ENCODE assay signal across 8 mouse cellular contexts in genomic region chr4:145193991-145194511, GRCm38 (mm10). TPM values are rescaled to one million over a fixed set of nuclear protein-coding genes. Genes with fewer than 3 reads are reported as not detected.
DNase-seq lines count a peak whose midpoint lies in the region; ATAC-seq lines count a peak whose summit lies in the region.

No protein-coding gene starts in this region.

- intact Hi-C loops in left cerebral cortex, postnatal 4 days (cut with DNase I), result no loop called here
- intact Hi-C loops in left cerebral cortex, postnatal 14 days (cut with DNase I), result no loop called here
- intact Hi-C loops in heart, postnatal 14 days (cut with DNase I), result no loop called here

- H3K27ac ChIP-seq in forebrain, embryonic 14.5 days (ENCODE audit: low read depth, low read length), result no peak overlapping the region
- H3K27ac ChIP-seq in stomach, embryonic 15.5 days, result peak overlapping the region; percentile 69

- ATAC-seq in forebrain, embryonic 14.5 days, result no peak
- peak; percentile 31 for ATAC-seq in megakaryocyte-erythroid progenitor cell, adult 5-6 weeks (replicated peaks; ENCODE audit: low FRiP score, low TSS enrichment, poor library complexity, severe bottlenecking)
- ATAC-seq in stomach, embryonic 15.5 days (ENCODE audit: insufficient read depth, low FRiP score, low read depth), result peak; percentile 24; the same call in 1 of the 2 replicates

- 1% methylated on average over 10 of the region's 10 CpGs for WGBS in forebrain, embryonic 14.5 days
- WGBS in stomach, embryonic 15.5 days, result under 1% methylated on average over 10 of the region's 10 CpGs

- H3K4me3 ChIP-seq in forebrain, embryonic 14.5 days (ENCODE audit: low read depth, low read length), result peak overlapping the region; percentile 88
- H3K4me3 ChIP-seq in stomach, embryonic 15.5 days (replicated peaks), result peak overlapping the region; percentile 91

- peak overlapping the region; percentile 84 for H3K4me2 ChIP-seq in forebrain, embryonic 14.5 days (ENCODE audit: low read length)
- peak overlapping the region; percentile 83 for H3K4me2 ChIP-seq in stomach, embryonic 15.5 days

- H3K36me3 ChIP-seq in forebrain, embryonic 14.5 days (ENCODE audit: control insufficient read depth, insufficient read depth, low read length), result peaks cover 14% of the 10 kb centered on the region; the same call in 1 of the 2 replicates
- H3K36me3 ChIP-seq in stomach, embryonic 15.5 days, result peaks cover 8% of the 10 kb centered on the region; the same call in 1 of the 2 replicates

- no peaks in the 10 kb centered on the region for H3K27me3 ChIP-seq in forebrain, embryonic 14.5 days (replicated peaks; ENCODE audit: control insufficient read depth, insufficient read depth, low read length)
- no peaks in the 10 kb centered on the region for H3K27me3 ChIP-seq in stomach, embryonic 15.5 days (replicated peaks)

- DNase-seq in left cerebral cortex, postnatal 4 days, result peak; percentile 53
- DNase-seq in left cerebral cortex, postnatal 14 days (ENCODE audit: low spot score in 2 of 2), result no peak
- peak; percentile 64 for DNase-seq in cerebellum, adult 11-12 months
- DNase-seq in forebrain, embryonic 14.5 days (ENCODE audit: low spot score), result peak; percentile 11
- peak; percentile 71 to 77 for DNase-seq in heart, postnatal 14 days
- DNase-seq in kidney, postnatal 4 days, result peak; percentile 36 to 53

- H3K4me1 ChIP-seq in forebrain, embryonic 14.5 days (ENCODE audit: control insufficient read depth, insufficient read depth, low read length), result peaks cover 7% of the 10 kb centered on the region; the same call in 1 of the 2 replicates
- H3K4me1 ChIP-seq in stomach, embryonic 15.5 days, result peaks cover 8% of the 10 kb centered on the region

- no peaks in the 10 kb centered on the region for H3K9me3 ChIP-seq in forebrain, embryonic 14.5 days (replicated peaks; ENCODE audit: control insufficient read depth, low read length)
- no peaks in the 10 kb centered on the region for H3K9me3 ChIP-seq in stomach, embryonic 15.5 days

- H3K9ac ChIP-seq in forebrain, embryonic 14.5 days (ENCODE audit: low read length), result peak overlapping the region; percentile 88
- peak overlapping the region; percentile 81 for H3K9ac ChIP-seq in stomach, embryonic 15.5 days

RNA-seq across cellular contexts. Expression of gene Vps13d, which starts 0.8 kb away (rescaled TPM):
- total RNA-seq in left cerebral cortex, postnatal 4 days (2021), result 10 to 100 TPM; 50.3 to 51.0 TPM
- total RNA-seq in left cerebral cortex, postnatal 14 days (2021), result 10 to 100 TPM; 55.5 to 56.5 TPM
- 9.0 and 11.6 TPM in 2 replicates for polyA plus RNA-seq in forebrain, embryonic 14.5 days (2014; fragmentation: Nextera tagmentation; extraction: Ambion mirVana)
- 10 to 100 TPM; 72.5 to 74.9 TPM for total RNA-seq in heart, postnatal 14 days (2021)
- total RNA-seq in megakaryocyte-erythroid progenitor cell, adult 5-6 weeks (2014; fragmentation: Nextera tagmentation), result 37.1 and 58.5 TPM in 2 replicates
- total RNA-seq in megakaryocyte-erythroid progenitor cell, adult 5-6 weeks (2017), result 35.8 and 59.8 TPM in 2 replicates
- 8.8 and 9.6 TPM in 2 replicates for polyA plus RNA-seq in stomach, embryonic 15.5 days (2015; fragmentation: Nextera tagmentation; extraction: Ambion mirVana)

RNA-seq across cellular contexts. Expression of gene Tnfrsf1b, which starts 52.6 kb away (rescaled TPM):
- 1 to 10 TPM; 2.4 to 2.9 TPM for total RNA-seq in left cerebral cortex, postnatal 4 days (2021)
- total RNA-seq in left cerebral cortex, postnatal 14 days (2021), result 1 to 10 TPM; 2.8 to 3.1 TPM
- polyA plus RNA-seq in forebrain, embryonic 14.5 days (2014; fragmentation: Nextera tagmentation; extraction: Ambion mirVana), result 1.9 and 2.6 TPM in 2 replicates
- 1 to 10 TPM; 5.5 to 6.3 TPM for total RNA-seq in heart, postnatal 14 days (2021)
- total RNA-seq in megakaryocyte-erythroid progenitor cell, adult 5-6 weeks (2014; fragmentation: Nextera tagmentation), result 2.3 and 4.9 TPM in 2 replicates
- 1.9 and 3.7 TPM in 2 replicates for total RNA-seq in megakaryocyte-erythroid progenitor cell, adult 5-6 weeks (2017)
- polyA plus RNA-seq in stomach, embryonic 15.5 days (2015; fragmentation: Nextera tagmentation; extraction: Ambion mirVana), result 5.9 and 6.4 TPM in 2 replicates

Comparison
In these comparisons a context has a peak if more than half of its experiments do, and no peak if none do; other contexts are left out.
1. DNase-seq: peak in left cerebral cortex, postnatal 4 days (single experiment), cerebellum, adult 11-12 months (single experiment), forebrain, embryonic 14.5 days (single experiment), heart, postnatal 14 days (2 of 2) and kidney, postnatal 4 days (2 of 2); none in left cerebral cortex, postnatal 14 days (0 of 2).